In the genomic region with DNA sequence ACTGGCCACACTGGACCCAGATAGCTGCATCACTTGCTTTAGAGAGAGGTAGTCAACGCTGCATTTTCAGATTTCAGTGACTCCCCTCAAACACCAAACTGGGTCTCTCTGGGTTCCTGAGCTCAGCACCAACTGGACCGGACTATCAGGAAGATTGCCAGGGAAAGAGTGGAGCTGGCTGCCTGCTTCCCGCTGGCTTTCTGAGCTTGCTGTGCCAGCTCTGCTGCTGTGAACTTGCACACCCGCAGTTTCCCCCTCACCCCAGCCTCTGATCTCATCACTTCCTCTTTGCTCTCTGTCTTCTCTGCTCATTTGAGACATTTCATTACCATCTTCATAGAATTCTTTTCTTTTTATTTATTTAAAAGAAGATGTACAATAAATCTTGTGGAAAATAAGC, we compare ENCODE assay signal across 13 mouse cellular contexts. TPM values are rescaled to one million over a fixed set of nuclear protein-coding genes. Genes with fewer than 3 reads are reported as not detected.
A peak's percentile ranks its signal among the peaks of the same experiment; 100 is the strongest.
DNase-seq lines count a peak whose midpoint lies in the region; ATAC-seq lines count a peak whose summit lies in the region.
"Had no signal": no experiment of that assay in that cellular context is flagged by ENCODE, and none has a peak within 500 bp of the region (broad histone marks: within the 10 kb centered on the region; RNA-seq: fewer than 3 reads in every experiment).

No protein-coding gene starts in this region.

- H3K9ac ChIP-seq in neural tube, embryonic 15.5 days (replicated peaks) = no peak overlapping the region
- H3K9ac ChIP-seq: forebrain, postnatal 0 days; limb, embryonic 13.5 days had no signal

- 80% methylated on average over 4 of the region's 4 CpGs for WGBS in neural tube, embryonic 15.5 days

- no peaks in the 10 kb centered on the region for H3K4me1 ChIP-seq in neural tube, embryonic 15.5 days
- H3K4me1 ChIP-seq: hindbrain, embryonic 10.5 days; limb, embryonic 13.5 days had no signal

- H3K9me3 ChIP-seq in neural tube, embryonic 15.5 days (replicated peaks) = no peaks in the 10 kb centered on the region
- H3K9me3 ChIP-seq: hindbrain, embryonic 10.5 days; limb, embryonic 13.5 days had no signal

- no peak overlapping the region for H3K4me3 ChIP-seq in neural tube, embryonic 15.5 days (replicated peaks)
- H3K4me3 ChIP-seq: hindbrain, embryonic 10.5 days; limb, embryonic 13.5 days had no signal

- H3K27me3 ChIP-seq in neural tube, embryonic 15.5 days (replicated peaks) = no peaks in the 10 kb centered on the region
- H3K27me3 ChIP-seq: limb, embryonic 13.5 days had no signal

- no peak for ATAC-seq in erythroid progenitor cell, adult 5-6 weeks (replicated peaks; ENCODE audit: low FRiP score, poor library complexity, severe bottlenecking)
- ATAC-seq in neural tube, embryonic 15.5 days (ENCODE audit: low FRiP score) = no peak
- ATAC-seq: forebrain, postnatal 0 days had no signal

- H3K4me2 ChIP-seq in neural tube, embryonic 15.5 days = no peak overlapping the region
- H3K4me2 ChIP-seq: limb, embryonic 13.5 days had no signal

- H3K27ac ChIP-seq in neural tube, embryonic 15.5 days (replicated peaks) = no peak overlapping the region
- H3K27ac ChIP-seq: hindbrain, embryonic 10.5 days; limb, embryonic 13.5 days had no signal

- peak; percentile 23 for DNase-seq in layer of hippocampus, adult 9-11 months
- DNase-seq in layer of hippocampus, adult 8-10 months (ENCODE audit: low spot score in 2 of 2) = no peak
- peak; percentile 17 for DNase-seq in MEL-GATA-1-ER (ENCODE audit: extremely low read depth, low read depth)
- peak; percentile 65 to 69 for DNase-seq in cerebellum, postnatal 25 days
- DNase-seq in thymus, adult 18-20 months = peak; percentile 21 to 32
- DNase-seq in frontal cortex, postnatal 36 days (ENCODE audit: low spot score in 2 of 2) = no peak
- DNase-seq: forebrain, postnatal 0 days; kidney, postnatal 4 days had no signal

- H3K36me3 ChIP-seq in neural tube, embryonic 15.5 days = no peaks in the 10 kb centered on the region
- H3K36me3 ChIP-seq: hindbrain, embryonic 10.5 days; limb, embryonic 13.5 days had no signal

RNA-seq across cellular contexts. Expression of a gene that starts 44.2 kb away (rescaled TPM):
- total RNA-seq in layer of hippocampus, adult 8-10 months (2022) = 10 to 100 TPM; 68.1 to 94.4 (median 81.2) TPM
- total RNA-seq in erythroid progenitor cell, adult 5-6 weeks (2015; ENCODE audit: low replicate concordance) = 42.5 and 48.2 TPM in 2 replicates
- total RNA-seq in erythroid progenitor cell, adult 5-6 weeks (2017; ENCODE audit: low replicate concordance) = 35.3 and 46.0 TPM in 2 replicates
- polyA plus RNA-seq in neural tube, embryonic 15.5 days (2015; fragmentation: Nextera tagmentation; extraction: Ambion mirVana) = 31.8 and 32.0 TPM in 2 replicates

RNA-seq across cellular contexts. Expression of a gene that starts 51.1 kb away (rescaled TPM):
- total RNA-seq in layer of hippocampus, adult 8-10 months (2022) = not detected
- total RNA-seq in erythroid progenitor cell, adult 5-6 weeks (2015; ENCODE audit: low replicate concordance) = not detected in 2 replicates
- total RNA-seq in erythroid progenitor cell, adult 5-6 weeks (2017; ENCODE audit: low replicate concordance) = not detected in 2 replicates
- not detected in 2 replicates for polyA plus RNA-seq in neural tube, embryonic 15.5 days (2015; fragmentation: Nextera tagmentation; extraction: Ambion mirVana)
- total RNA-seq: forebrain, postnatal 0 days; midbrain, postnatal 0 days had no signal
- polyA plus RNA-seq: forebrain, postnatal 0 days; hindbrain, embryonic 10.5 days; limb, embryonic 13.5 days; midbrain, postnatal 0 days had no signal

Comparison
In these comparisons a context has a peak if more than half of its experiments do, and no peak if none do; other contexts are left out.
1. DNase-seq: peak in layer of hippocampus, adult 9-11 months (single experiment), MEL-GATA-1-ER (single experiment), cerebellum, postnatal 25 days (2 of 2) and thymus, adult 18-20 months (2 of 2); none in layer of hippocampus, adult 8-10 months (0 of 2) and frontal cortex, postnatal 36 days (0 of 2).